Mouse (Mus musculus) heart, postnatal 14 days (tissue): ENCODE results near the gene Grhl1. TPM values are rescaled to one million over a fixed set of nuclear protein-coding genes. Genes with fewer than 3 reads are reported as not detected.
"Not testable (repeated sequence)": the region's sequence is repeated elsewhere in the genome, so short reads cannot be mapped to it uniquely, and the experiment has no call there.

Source experiments
- DNase-seq, 2 experiments: peaks; one replicate each; pipeline ENCODE4 v3.0.0; 2021 to 2022
- intact Hi-C: fragments of 180-260 bp; cut with DNase I; formaldehyde crosslinking; loops from one replicate; pipeline ENCODE4 v1.15.1; 2025
- long read RNA-seq, 2 experiments: library from polyadenylated mRNA; stranded (forward); transcript quantifications; one replicate each; pipeline ENCODE4 v2.0.0; 2021
- total RNA-seq, 2 experiments: library from RNA; stranded (reverse); gene quantifications; 2 replicates each; pipeline ENCODE4 v1.2.3; 2021

The Grhl1 gene
- under 1 TPM; 0.44 to 0.84 TPM for total RNA-seq
- long read RNA-seq, experiment 1, result 0 reads
- long read RNA-seq, experiment 2, result 0 reads

- peak; percentile 95 for DNase-seq
- intact Hi-C loops, result no loop called here
Measured at GRCm38 (mm10) chr12:24571523-24572392, at the start of gene Grhl1. Grhl1 (plus strand) TSS chr12:24572283.

DNA sequence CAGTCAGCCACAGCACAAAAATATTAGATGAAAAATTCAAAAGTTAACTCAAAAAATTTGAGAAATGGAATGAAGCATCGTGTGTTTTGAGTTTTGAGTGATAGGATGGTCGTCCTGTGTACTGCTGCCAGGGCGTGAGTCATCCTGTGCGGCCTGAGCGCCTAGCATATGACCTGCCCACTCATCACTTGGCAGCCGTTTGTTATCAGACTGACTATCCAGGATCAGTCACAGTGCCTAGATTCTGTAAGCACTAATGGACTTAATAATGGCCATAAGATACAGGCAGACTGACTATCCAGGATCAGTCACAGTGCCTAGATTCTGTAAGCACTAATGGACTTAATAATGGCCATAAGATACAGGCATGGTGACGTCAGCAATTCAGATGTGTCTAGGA lies 47.0 kb upstream of the Grhl1 start:
- DNase-seq, intact Hi-C loops: not testable (repeated sequence)

DNA sequence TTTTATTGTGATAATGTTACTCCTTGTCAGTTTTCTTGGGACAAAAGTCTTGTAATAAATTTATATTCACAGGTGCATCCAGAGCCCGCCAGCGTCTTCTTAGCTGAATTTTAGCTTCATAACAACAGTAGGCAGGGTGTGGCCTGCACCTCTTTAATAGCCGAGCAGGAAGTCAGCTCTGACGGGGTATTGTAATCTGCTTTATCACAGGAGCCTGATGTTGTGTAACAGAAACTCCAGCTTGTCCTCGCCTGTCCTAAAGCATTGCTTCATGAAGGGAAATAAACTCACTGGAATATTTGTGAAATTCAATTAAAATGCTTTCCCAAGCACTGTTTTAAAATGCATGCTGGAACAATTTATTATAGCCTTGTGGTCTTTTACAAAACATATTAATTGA lies 35.7 kb upstream of the Grhl1 start:
- DNase-seq, result no peak
- intact Hi-C loops, result no loop called here

- DNase-seq, result no peak
- intact Hi-C loops, result no loop called here
Measured at GRCm38 (mm10) chr12:24537201-24537600, 34.9 kb upstream of the Grhl1 start.

DNA sequence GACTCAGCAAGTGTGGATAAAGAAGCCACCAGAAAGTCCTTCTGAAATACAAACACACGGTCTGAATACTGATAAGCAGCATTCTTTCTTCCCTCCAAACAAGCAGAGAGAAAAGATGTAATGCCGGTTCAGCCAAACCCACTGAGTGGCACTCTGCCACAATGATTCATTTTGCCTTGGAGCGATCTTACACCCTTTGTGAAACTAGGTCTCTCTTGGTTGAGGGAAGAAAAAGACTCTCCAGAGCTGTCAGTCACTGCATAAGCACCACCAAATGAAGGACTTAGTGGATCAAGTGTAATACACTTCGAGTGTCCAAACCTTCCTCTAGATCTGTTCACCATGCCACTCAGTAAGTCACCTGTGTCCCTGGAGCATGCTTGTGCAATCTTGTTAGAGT lies 34.1 kb upstream of the Grhl1 start:
- intact Hi-C loops, result no loop called here
- peak; percentile 24 to 42 for DNase-seq

DNA sequence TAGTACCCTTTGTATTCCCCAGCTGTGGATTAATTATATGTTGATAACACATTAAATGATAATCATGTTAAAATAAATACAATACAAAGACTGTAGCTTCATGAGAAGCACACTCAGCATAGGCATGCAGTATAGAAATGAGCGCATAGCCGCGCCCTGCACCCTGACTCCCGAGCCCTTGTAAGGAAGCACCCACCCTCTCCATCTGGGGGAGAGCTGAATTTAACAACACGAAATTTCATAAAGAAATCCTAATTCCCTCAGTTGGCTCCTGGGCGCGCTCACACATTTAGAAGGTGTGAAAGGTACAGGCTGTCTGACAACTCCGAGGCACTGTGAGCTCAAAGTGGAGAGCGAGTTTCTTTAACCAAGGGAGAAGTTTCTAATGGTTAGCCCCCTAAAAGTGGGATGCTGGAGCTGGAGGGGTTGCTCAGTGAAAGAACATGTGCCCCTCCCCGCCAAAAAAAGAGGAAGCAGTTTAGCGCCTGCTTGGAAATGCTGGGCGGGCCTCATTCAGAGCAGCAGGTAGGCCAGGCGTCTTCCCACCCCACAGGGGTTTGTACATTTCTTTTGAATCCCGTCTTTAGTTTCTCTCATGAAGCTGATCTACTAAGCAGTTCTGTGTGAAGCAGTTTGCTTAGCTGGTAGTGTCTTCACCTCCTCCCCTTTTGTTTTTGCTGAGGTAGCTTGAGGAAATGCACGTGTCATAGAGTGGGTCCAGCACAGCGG lies 30.5 kb upstream of the Grhl1 start:
- no peak for DNase-seq
- intact Hi-C loops, result no loop called here

DNA sequence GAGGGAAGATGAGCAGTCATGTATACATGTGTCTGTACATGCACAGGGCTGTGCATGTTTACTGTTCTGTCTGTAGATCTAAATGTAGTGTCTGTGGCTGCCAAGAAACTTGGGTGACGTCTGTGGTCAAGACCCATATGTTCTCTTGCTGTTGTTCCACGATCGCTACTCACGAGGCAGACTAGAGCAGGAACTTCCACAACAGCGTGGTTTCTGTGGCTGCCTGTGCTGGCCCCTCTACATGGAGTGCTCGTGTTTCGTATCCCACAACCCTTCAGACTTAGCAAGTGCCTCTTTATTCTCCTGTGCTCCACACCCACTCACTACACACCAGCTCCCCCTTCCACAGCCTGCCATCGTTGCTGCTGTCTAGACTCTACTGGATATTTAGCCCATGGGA lies 24.4 kb upstream of the Grhl1 start:
- DNase-seq, result no peak
- intact Hi-C loops, result no loop called here

DNA sequence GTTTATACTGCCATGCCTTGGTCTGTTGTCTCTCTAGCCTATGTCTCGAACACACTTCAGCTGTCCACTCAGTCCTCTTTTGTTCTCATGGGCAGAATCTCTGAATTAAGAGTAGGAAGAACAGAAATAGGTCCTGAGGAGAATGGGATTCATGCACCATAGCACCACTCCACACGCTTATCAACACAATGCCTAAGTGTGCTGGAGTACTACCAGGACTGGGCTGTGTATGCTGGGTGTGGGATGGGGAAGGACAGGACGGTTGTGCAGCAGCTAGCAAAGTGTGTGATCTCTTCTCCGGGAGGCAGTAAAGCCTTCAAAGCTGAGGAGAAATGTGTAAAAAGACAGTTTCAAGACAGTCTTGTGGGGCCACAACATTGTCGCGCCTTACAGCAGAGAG lies 23.2 kb upstream of the Grhl1 start:
- DNase-seq, result no peak
- intact Hi-C loops, result no loop called here

GRCm38 (mm10) chr12:24552531-24552930 lies 19.6 kb upstream of the Grhl1 start:
- intact Hi-C loops, result no loop called here
- no peak for DNase-seq

DNA sequence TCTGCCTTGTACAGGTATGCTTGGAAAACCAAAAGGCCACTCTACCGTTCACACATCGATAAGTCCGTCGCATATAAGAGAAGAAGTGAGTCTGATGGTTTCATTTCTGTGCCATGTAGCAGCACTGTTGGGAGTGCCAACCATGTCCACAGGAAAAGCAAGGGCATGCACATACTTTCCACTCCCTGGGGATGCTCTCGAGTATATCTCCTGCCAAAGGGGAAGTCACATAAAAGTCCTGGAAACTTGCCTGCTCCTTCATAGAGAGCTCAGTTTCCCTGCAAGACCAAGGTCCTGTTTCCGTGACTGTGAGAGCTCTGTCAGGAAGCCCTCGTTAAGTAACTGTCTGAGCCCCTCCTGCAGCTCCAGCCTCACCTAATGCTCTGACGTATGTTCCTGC lies 16.1 kb upstream of the Grhl1 start:
- intact Hi-C loops, result no loop called here
- no peak for DNase-seq

GRCm38 (mm10) chr12:24563395-24563960 lies 8.6 kb upstream of the Grhl1 start:
- no peak for DNase-seq
- intact Hi-C loops, result no loop called here

DNA sequence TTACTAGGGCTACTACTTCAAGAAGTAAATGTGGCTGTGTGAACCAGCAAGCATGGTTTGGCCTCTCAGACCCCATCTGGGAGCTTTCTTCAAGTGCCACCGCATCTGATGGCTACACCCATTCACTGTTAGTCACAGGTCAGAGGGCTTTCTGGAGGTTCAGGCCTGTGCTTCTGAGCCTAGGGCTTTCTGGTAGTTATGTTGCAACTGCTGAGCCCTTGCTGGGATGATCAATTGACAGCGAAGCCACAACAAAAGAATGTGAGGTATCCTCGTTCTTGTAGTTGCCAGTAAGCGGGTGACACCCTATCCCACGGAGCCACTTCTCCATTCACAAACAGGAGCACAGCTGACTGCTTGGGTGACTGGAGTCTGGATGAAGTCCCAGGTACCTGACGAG lies 6.8 kb upstream of the Grhl1 start:
- DNase-seq, result no peak
- intact Hi-C loops, result no loop called here

DNA sequence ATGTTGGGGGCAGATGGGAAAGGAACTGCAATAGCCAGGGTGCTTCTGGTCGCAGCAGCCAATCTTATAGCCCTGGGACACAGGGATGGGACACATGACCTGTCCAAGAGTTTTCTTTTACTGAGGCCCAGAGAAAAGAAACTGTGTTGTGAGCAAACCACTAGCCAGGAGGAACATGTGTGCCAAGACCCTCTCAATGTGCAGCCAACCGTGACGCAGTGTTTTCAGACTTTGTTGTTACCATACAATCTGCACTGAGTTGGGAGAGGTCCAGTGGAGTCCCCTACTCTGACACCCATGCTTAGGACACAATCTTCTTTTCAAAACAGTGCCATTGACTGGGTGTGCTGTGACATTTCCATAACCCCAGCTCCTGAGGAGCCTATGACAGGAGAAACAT lies 4.5 kb upstream of the Grhl1 start:
- intact Hi-C loops, result no loop called here
- no peak for DNase-seq

GRCm38 (mm10) chr12:24572421-24573274 lies 565 bp downstream of the Grhl1 start:
- DNase-seq, result no peak

DNA sequence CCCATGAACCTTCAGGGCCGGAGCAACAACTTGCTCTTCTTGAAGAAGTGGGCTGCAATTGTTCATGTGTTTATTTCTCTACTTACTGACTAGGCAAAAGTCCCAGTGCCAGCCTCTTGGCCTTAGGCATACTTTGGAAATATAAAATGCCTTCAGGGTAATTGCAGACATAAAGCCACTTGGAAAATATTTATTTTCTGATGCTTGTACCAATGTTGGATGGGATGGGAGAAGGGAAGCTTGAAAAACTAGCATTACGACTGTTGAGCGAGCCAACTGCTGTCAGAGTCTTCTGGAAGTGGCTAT lies 1.1 kb downstream of the Grhl1 start:
- DNase-seq, result no peak
- intact Hi-C loops, result no loop called here

More at GRCm38 (mm10) chr12:24572421-24573274, 565 bp downstream of the Grhl1 start:
- intact Hi-C loops, result no loop called here

DNA sequence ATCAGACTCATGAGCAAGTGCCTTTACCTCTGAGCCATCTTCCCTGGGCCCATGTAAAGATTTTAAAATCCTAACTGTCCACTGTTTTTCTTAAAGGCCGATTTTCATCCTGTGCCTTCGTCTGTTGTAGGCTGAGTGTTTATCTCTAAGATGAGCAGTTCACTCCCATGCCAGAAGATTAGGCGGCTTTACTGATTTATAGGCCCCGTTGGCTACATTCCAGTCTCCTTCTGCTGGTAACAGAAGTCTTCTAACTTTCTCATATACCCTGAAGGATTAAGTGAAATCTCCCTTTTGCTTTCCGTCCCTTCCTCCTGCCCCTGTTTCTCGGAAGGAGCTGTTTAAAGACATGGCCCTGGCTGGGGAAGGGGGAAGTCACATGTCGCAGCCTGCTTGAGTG lies 2.8 kb downstream of the Grhl1 start:
- no peak for DNase-seq
- intact Hi-C loops, result no loop called here

DNA sequence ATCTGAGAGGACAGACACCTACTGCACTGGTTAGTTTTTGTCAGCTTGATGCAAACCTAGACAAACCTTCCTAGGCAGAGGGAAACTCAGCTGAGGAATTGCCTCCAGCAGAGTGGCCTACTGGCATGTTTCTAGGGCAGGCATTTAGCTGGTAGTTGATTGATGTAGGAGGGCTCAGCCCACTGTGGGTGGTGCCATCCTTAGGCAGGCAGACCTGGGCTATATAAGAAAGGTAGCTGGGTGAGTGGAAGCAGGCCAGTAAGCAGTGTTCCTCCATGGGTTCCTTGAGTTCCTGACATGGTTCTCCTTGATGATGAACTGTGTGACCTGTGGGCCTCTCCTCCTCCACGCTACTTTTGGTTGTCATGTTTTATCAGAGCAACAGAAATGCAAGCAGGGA lies 8.4 kb downstream of the Grhl1 start:
- DNase-seq, result no peak
- intact Hi-C loops, result no loop called here

GRCm38 (mm10) chr12:24580996-24581683 lies 9.1 kb downstream of the Grhl1 start:
- DNase-seq, result no peak
- intact Hi-C loops, result no loop called here

DNA sequence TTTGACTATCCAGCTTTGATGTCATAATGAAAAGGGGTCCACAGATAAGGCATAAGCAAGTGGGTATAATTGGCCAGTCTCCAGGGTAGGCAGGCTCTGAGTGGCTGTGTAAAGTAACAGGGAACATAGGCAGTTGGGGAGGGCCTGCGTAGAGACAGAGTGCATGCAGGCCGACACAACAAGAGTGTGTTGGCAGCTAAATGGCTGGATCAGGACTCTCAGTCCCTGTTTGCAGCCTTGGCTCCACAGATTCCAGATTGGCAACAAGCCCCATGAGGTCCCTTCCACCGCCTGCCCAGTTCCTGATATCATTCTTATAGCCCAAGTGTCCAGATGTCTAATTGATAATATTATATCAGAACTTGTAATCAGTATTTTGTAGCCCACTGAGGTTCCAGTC lies 11.6 kb downstream of the Grhl1 start:
- intact Hi-C loops, result no loop called here

DNA sequence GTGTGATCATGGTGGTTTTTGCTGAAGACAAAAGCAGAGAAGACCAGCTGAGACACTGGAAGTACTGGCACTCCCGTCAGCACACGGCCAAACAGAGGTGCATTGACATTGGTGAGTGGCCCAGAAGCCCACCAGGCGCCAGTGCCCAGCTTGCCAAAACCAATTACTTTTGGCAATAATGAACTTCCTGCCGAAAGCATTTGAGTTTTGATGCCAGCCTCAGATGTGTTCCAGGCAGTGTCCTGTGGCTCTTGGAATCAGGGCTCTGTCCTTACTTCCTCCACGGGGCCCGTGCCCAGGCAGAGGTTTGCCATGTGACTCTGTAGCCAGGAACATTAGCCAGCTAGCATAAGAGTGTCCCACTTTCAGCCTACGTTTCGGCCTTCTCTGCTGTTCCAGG lies 12.8 kb downstream of the Grhl1 start:
- intact Hi-C loops, result no loop called here
- DNase-seq, result peak in 1 of 2 experiments; percentile 13

More for the DNA sequence above, 11.6 kb downstream of the Grhl1 start:
- DNase-seq, result peak in 1 of 2 experiments; percentile 26
